Mouse (Mus musculus) megakaryocyte, embryonic 14.5 days (primary cell): ENCODE results near the gene H2al1g.
"Not testable (repeated sequence)": the region's sequence is repeated elsewhere in the genome, so short reads cannot be mapped to it uniquely, and the experiment has no call there.

ENCODE experiments used
- FLI1 ChIP-seq: IDR thresholded peaks from 2 replicates; pipeline ENCODE4 v1.6.1; 2012; ENCODE audit warnings: low read length, inconsistent platforms, mixed read lengths
- GATA1 ChIP-seq: IDR thresholded peaks from 3 replicates; pipeline ENCODE4 v1.6.1; 2012; ENCODE audit warnings: mixed read lengths, low read length, inconsistent platforms, borderline replicate concordance

DNA sequence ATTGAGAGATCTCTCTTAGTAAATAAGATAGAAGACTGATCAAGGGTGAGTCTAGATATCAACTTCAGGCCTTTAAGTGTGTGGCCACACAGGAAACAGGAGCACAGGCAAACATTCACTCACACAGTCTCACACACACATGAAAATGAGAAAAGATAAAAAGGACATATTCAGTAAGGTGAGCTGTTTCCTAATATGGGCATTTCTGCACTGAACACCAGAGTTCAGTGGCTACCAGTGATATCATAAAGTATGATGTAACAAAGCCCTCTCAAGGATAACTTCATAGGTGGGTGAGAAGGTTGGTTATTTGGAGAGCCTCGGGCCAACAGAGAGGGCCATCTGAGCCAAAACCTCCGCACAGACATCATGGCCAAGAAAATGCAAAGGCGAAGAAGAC lies at the start of gene H2al1g:
- TF ChIP-seq GATA1, FLI1: not testable (repeated sequence)
